In the genomic region with DNA sequence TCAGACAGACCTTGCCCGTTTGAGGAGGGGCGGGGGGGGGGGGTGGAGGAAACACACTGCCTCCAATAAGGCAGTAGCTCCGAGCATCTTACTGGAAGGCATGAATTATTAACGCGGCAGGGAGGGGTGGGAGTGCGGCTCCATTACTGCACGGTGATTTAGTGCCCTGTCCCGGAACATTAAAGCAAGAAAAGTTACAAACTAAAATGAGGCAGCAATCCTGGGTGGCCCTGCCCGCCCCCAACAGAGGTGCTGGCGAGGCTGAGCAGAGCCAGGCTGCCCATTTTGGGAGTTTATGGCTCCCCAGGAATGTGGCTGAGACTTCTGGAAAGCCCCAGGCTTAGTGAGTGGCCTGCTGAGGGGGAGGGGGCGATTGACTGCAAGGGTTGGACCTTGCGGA, we compare ENCODE assay signal across 13 mouse cellular contexts. TPM values are rescaled to one million over a fixed set of nuclear protein-coding genes. Genes with fewer than 3 reads are reported as not detected.
A peak's percentile ranks its signal among the peaks of the same experiment; 100 is the strongest.
DNase-seq lines count a peak whose midpoint lies in the region; ATAC-seq lines count a peak whose summit lies in the region.
"Had no signal": no experiment of that assay in that cellular context is flagged by ENCODE, and none has a peak within 500 bp of the region (broad histone marks: within the 10 kb centered on the region; RNA-seq: fewer than 3 reads in every experiment).

No protein-coding gene starts in this region.

- no peaks in the 10 kb centered on the region for H3K9me3 ChIP-seq in heart, embryonic 10.5 days
- H3K9me3 ChIP-seq in kidney, embryonic 16.5 days (ENCODE audit: low read length): no peaks in the 10 kb centered on the region
- H3K9me3 ChIP-seq in limb, embryonic 15.5 days: no peaks in the 10 kb centered on the region
- H3K9me3 ChIP-seq: embryonic facial prominence, embryonic 13.5 days; intestine, embryonic 15.5 days had no signal

- WGBS in heart, embryonic 10.5 days: 68% methylated on average over 12 of the region's 12 CpGs
- 14% methylated on average over 12 of the region's 12 CpGs for WGBS in kidney, embryonic 16.5 days
- 21% methylated on average over 12 of the region's 12 CpGs for WGBS in limb, embryonic 15.5 days

- ATAC-seq in kidney, embryonic 16.5 days (ENCODE audit: low FRiP score, low TSS enrichment): peak; percentile 49
- 0 out of 2 replicates have a peak, but pooled peaks have one; percentile 8 for ATAC-seq in limb, embryonic 15.5 days (ENCODE audit: insufficient number of reproducible peaks, low FRiP score, low TSS enrichment, low read depth)
- ATAC-seq: intestine, embryonic 15.5 days had no signal

- no peak overlapping the region for H3K9ac ChIP-seq in kidney, embryonic 16.5 days (replicated peaks; ENCODE audit: low read length)
- H3K9ac ChIP-seq in limb, embryonic 15.5 days: no peak overlapping the region
- H3K9ac ChIP-seq: embryonic facial prominence, embryonic 13.5 days; intestine, embryonic 15.5 days had no signal

- no peaks in the 10 kb centered on the region for H3K27me3 ChIP-seq in heart, embryonic 10.5 days (ENCODE audit: insufficient read depth, poor library complexity, severe bottlenecking)
- H3K27me3 ChIP-seq in kidney, embryonic 16.5 days (ENCODE audit: insufficient read depth, low read length): no peaks in the 10 kb centered on the region
- H3K27me3 ChIP-seq in limb, embryonic 15.5 days: no peaks in the 10 kb centered on the region
- H3K27me3 ChIP-seq: embryonic facial prominence, embryonic 13.5 days; intestine, embryonic 15.5 days had no signal

- peaks cover 66% of the 10 kb centered on the region for H3K36me3 ChIP-seq in heart, embryonic 10.5 days
- H3K36me3 ChIP-seq in kidney, embryonic 16.5 days (ENCODE audit: insufficient read depth, low read length): peaks cover 38% of the 10 kb centered on the region
- peaks cover 64% of the 10 kb centered on the region for H3K36me3 ChIP-seq in limb, embryonic 15.5 days

- peaks cover 73% of the 10 kb centered on the region for H3K4me1 ChIP-seq in heart, embryonic 10.5 days
- H3K4me1 ChIP-seq in kidney, embryonic 16.5 days (ENCODE audit: insufficient read depth, low read length): peaks cover 67% of the 10 kb centered on the region
- H3K4me1 ChIP-seq in limb, embryonic 15.5 days: peaks cover 66% of the 10 kb centered on the region

- 0 out of 2 replicates have a peak overlapping the region, but pooled peaks have one; percentile 14 for H3K4me2 ChIP-seq in kidney, embryonic 16.5 days (replicated peaks; ENCODE audit: low read depth, low read length)
- no peak overlapping the region for H3K4me2 ChIP-seq in limb, embryonic 15.5 days
- H3K4me2 ChIP-seq: embryonic facial prominence, embryonic 13.5 days; intestine, embryonic 15.5 days had no signal

- intact Hi-C loops in heart, postnatal 10 days (cut with DNase I): no loop called here

- peak overlapping the region; percentile 64 for H3K27ac ChIP-seq in heart, embryonic 10.5 days
- peak overlapping the region; percentile 82 for H3K27ac ChIP-seq in kidney, embryonic 16.5 days (ENCODE audit: low read length)
- H3K27ac ChIP-seq in limb, embryonic 15.5 days: no peak overlapping the region
- H3K27ac ChIP-seq: embryonic facial prominence, embryonic 13.5 days had no signal

- DNase-seq in heart, embryonic 10.5 days (ENCODE audit: low spot score): no peak
- no peak for DNase-seq in heart, postnatal 10 days
- peak; percentile 54 for DNase-seq in embryo, embryonic 10.5 days (ENCODE audit: low spot score)
- DNase-seq in cerebellum, adult 9-10 months: no peak
- no peak for DNase-seq in adrenal gland, postnatal 14 days
- no peak for DNase-seq in urinary bladder, adult 2 months (ENCODE audit: low spot score)
- DNase-seq: cerebellum, adult 8-10 months; lung, adult 2 months; right cerebral cortex, postnatal 14 days had no signal

- no peak overlapping the region for H3K4me3 ChIP-seq in heart, embryonic 10.5 days
- no peak overlapping the region for H3K4me3 ChIP-seq in kidney, embryonic 16.5 days (ENCODE audit: low read length)
- H3K4me3 ChIP-seq in limb, embryonic 15.5 days: no peak overlapping the region
- H3K4me3 ChIP-seq: embryonic facial prominence, embryonic 13.5 days; intestine, embryonic 15.5 days had no signal

RNA-seq across cellular contexts. Expression of gene Ccdc102a, which starts 14.2 kb away (rescaled TPM):
- 22.0 and 31.0 TPM in 2 replicates for polyA plus RNA-seq in heart, embryonic 10.5 days (2016; fragmentation: Nextera tagmentation; extraction: Ambion mirVana)
- 10 to 100 TPM; 15.3 to 16.0 TPM for total RNA-seq in heart, postnatal 10 days (2021)
- 20.1 and 21.0 TPM in 2 replicates for polyA plus RNA-seq in kidney, embryonic 16.5 days (2015; fragmentation: Nextera tagmentation; extraction: Ambion mirVana)
- polyA plus RNA-seq in limb, embryonic 15.5 days (2015; fragmentation: Nextera tagmentation; extraction: Ambion mirVana): 39.5 and 41.8 TPM in 2 replicates
- total RNA-seq in adrenal gland, postnatal 14 days (2021): 8.1 and 10.1 TPM in 2 replicates
- polyA plus RNA-seq in urinary bladder, adult 2 months (2012; rRNA removed): 36.5 and 36.8 TPM in 2 replicates

RNA-seq across cellular contexts. Expression of gene Adgrg5, which starts 19.8 kb away (rescaled TPM):
- polyA plus RNA-seq in heart, embryonic 10.5 days (2016; fragmentation: Nextera tagmentation; extraction: Ambion mirVana): 0.69 and 0.79 TPM in 2 replicates
- under 1 TPM; 0.31 to 0.42 TPM for total RNA-seq in heart, postnatal 10 days (2021)
- polyA plus RNA-seq in kidney, embryonic 16.5 days (2015; fragmentation: Nextera tagmentation; extraction: Ambion mirVana): 0.05 and 0.08 TPM in 2 replicates
- 0.22 TPM in 1 of 2 replicates, not detected in the other for polyA plus RNA-seq in limb, embryonic 15.5 days (2015; fragmentation: Nextera tagmentation; extraction: Ambion mirVana)
- 0.26 and 1.6 TPM in 2 replicates for total RNA-seq in adrenal gland, postnatal 14 days (2021)
- 1.4 TPM in 2 replicates for polyA plus RNA-seq in urinary bladder, adult 2 months (2012; rRNA removed)

RNA-seq across cellular contexts. Expression of gene Dok4, which starts 27.6 kb away (rescaled TPM):
- polyA plus RNA-seq in heart, embryonic 10.5 days (2016; fragmentation: Nextera tagmentation; extraction: Ambion mirVana): 71.3 and 83.4 TPM in 2 replicates
- 10 to 100 TPM; 34.2 to 44.2 TPM for total RNA-seq in heart, postnatal 10 days (2021)
- 34.8 and 39.3 TPM in 2 replicates for polyA plus RNA-seq in kidney, embryonic 16.5 days (2015; fragmentation: Nextera tagmentation; extraction: Ambion mirVana)
- polyA plus RNA-seq in limb, embryonic 15.5 days (2015; fragmentation: Nextera tagmentation; extraction: Ambion mirVana): 28.2 and 32.1 TPM in 2 replicates
- 19.7 and 20.7 TPM in 2 replicates for total RNA-seq in adrenal gland, postnatal 14 days (2021)
- polyA plus RNA-seq in urinary bladder, adult 2 months (2012; rRNA removed): 12.4 and 13.6 TPM in 2 replicates

RNA-seq across cellular contexts. Expression of gene Polr2c, which starts 46.5 kb away (rescaled TPM):
- polyA plus RNA-seq in heart, embryonic 10.5 days (2016; fragmentation: Nextera tagmentation; extraction: Ambion mirVana): 164 and 190 TPM in 2 replicates
- total RNA-seq in heart, postnatal 10 days (2021): 10 to 100 TPM; 61.5 to 63.6 TPM
- polyA plus RNA-seq in kidney, embryonic 16.5 days (2015; fragmentation: Nextera tagmentation; extraction: Ambion mirVana): 157 and 179 TPM in 2 replicates
- 121 and 122 TPM in 2 replicates for polyA plus RNA-seq in limb, embryonic 15.5 days (2015; fragmentation: Nextera tagmentation; extraction: Ambion mirVana)
- total RNA-seq in adrenal gland, postnatal 14 days (2021): 58.3 and 65.8 TPM in 2 replicates
- 89.5 and 99.2 TPM in 2 replicates for polyA plus RNA-seq in urinary bladder, adult 2 months (2012; rRNA removed)
